Mouse (Mus musculus) embryonic facial prominence, embryonic 10.5 days (tissue): ENCODE data around the gene Tcf7. TPM values are rescaled to one million over a fixed set of nuclear protein-coding genes. Genes with fewer than 3 reads are reported as not detected.
"Not testable (repeated sequence)": the region's sequence is repeated elsewhere in the genome, so short reads cannot be mapped to it uniquely, and the experiment has no call there.

Experiments
- DNase-seq: peaks from one replicate; pipeline ENCODE4 v3.0.0-alpha.2; 2017; ENCODE audit warnings: low spot score
- H3K27ac ChIP-seq: fragments of 300-500 bp; sonication (generic); replicated peaks from 2 replicates; pipeline ENCODE4 v1.5.1; 2016; ENCODE audit warnings: mild to moderate bottlenecking
- H3K27me3 ChIP-seq: fragments of 300-500 bp; sonication (generic); replicated peaks from 2 replicates; pipeline ENCODE4 v1.6.1; 2016; ENCODE audit warnings: low read depth, mild to moderate bottlenecking; ENCODE audit not compliant: poor library complexity, severe bottlenecking
- H3K36me3 ChIP-seq: fragments of 300-500 bp; sonication (generic); replicated peaks from 2 replicates; pipeline ENCODE4 v1.6.1; 2016; ENCODE audit warnings: mild to moderate bottlenecking, moderate library complexity
- H3K4me1 ChIP-seq: fragments of 300-500 bp; sonication (generic); 2 replicates; pipeline ENCODE4 v1.6.1; 2016
- H3K4me3 ChIP-seq: fragments of 300-500 bp; sonication (generic); 2 replicates; pipeline ENCODE4 v1.5.1; 2016; ENCODE audit warnings: mild to moderate bottlenecking, moderate library complexity
- H3K9me3 ChIP-seq: fragments of 300-500 bp; sonication (generic); 2 replicates; pipeline ENCODE4 v1.6.1; 2016; ENCODE audit warnings: mild to moderate bottlenecking
- WGBS: fragments of 180-500 bp; shearing (Covaris S2); methylation state at CpG from one replicate; pipeline ENCODE4 v1.1.7; 2016; 5-methylcytosine and 5-hydroxymethylcytosine counted together
- polyA plus RNA-seq: library from polyadenylated mRNA; unstranded; fragments of >200 nt; fragmentation: Nextera tagmentation; extraction: Ambion mirVana; gene quantifications from 2 replicates; pipeline ENCODE4 v1.2.1, GENCODE M21; 2016

Tcf7 gene
- polyA plus RNA-seq, 1 experiment from 2014 or later: 11.3 TPM

- Histone ChIP-seq H3K27me3 (0 out of 2 replicates have a peak, but pooled peaks cover 10% of the 10 kb centered on the region), H3K9me3 (no peaks in the 10 kb centered on the region), H3K27ac (no peak overlapping the region), H3K4me3 (no peak overlapping the region), H3K36me3 (no peaks in the 10 kb centered on the region), H3K4me1 (peaks cover 26% of the 10 kb centered on the region)
- WGBS: 81% methylated on average over 7 of the region's 7 CpGs
- DNase-seq: no peak
These were observed 53.9 kb downstream of the Tcf7 start for GRCm38 (mm10) chr11:52228722-52229448.

GRCm38 (mm10) chr11:52227466-52228226 is 55.2 kb downstream of the Tcf7 start:
- Histone ChIP-seq H3K4me1 (peaks cover 17% of the 10 kb centered on the region), H3K4me3 (no peak overlapping the region), H3K36me3 (no peaks in the 10 kb centered on the region), H3K9me3 (no peaks in the 10 kb centered on the region), H3K27ac (no peak overlapping the region), H3K27me3 (0 out of 2 replicates have a peak, but pooled peaks cover 10% of the 10 kb centered on the region)
- no peak for DNase-seq
- WGBS: 76% methylated on average over 13 of the region's 13 CpGs

- H3K4me1 ChIP-seq: peaks cover 17% of the 10 kb centered on the region
- 0 out of 2 replicates have a peak, but pooled peaks cover 10% of the 10 kb centered on the region for H3K27me3 ChIP-seq
- no peak overlapping the region for H3K27ac ChIP-seq
- no peaks in the 10 kb centered on the region for H3K9me3 ChIP-seq
- no peak overlapping the region for H3K4me3 ChIP-seq
- DNase-seq: no peak
- H3K36me3 ChIP-seq: no peaks in the 10 kb centered on the region
- 73% methylated on average over 3 of the region's 3 CpGs for WGBS
These were observed 55.8 kb downstream of the Tcf7 start for GRCm38 (mm10) chr11:52227053-52227452.

- 0 out of 2 replicates have a peak, but pooled peaks cover 10% of the 10 kb centered on the region for H3K27me3 ChIP-seq
- no peak overlapping the region for H3K4me3 ChIP-seq
- peaks cover 16% of the 10 kb centered on the region for H3K4me1 ChIP-seq
- DNase-seq: no peak
- H3K9me3 ChIP-seq: no peaks in the 10 kb centered on the region
- H3K27ac ChIP-seq: no peak overlapping the region
- WGBS: 58% methylated on average over 3 of the region's 3 CpGs
- H3K36me3 ChIP-seq: no peaks in the 10 kb centered on the region
These were observed 56.7 kb downstream of the Tcf7 start for GRCm38 (mm10) chr11:52225986-52226599.

GRCm38 (mm10) chr11:52223968-52224682 is 58.7 kb downstream of the Tcf7 start:
- Histone ChIP-seq H3K36me3 (no peaks in the 10 kb centered on the region), H3K4me3 (no peak overlapping the region), H3K4me1 (0 out of 2 replicates have a peak, but pooled peaks cover 8% of the 10 kb centered on the region), H3K9me3 (no peaks in the 10 kb centered on the region), H3K27me3 (0 out of 2 replicates have a peak, but pooled peaks cover 10% of the 10 kb centered on the region), H3K27ac (no peak overlapping the region; the same call in 1 of the 2 replicates)
- WGBS: 14% methylated on average over 19 of the region's 19 CpGs
- peak; percentile 55 for DNase-seq

DNA sequence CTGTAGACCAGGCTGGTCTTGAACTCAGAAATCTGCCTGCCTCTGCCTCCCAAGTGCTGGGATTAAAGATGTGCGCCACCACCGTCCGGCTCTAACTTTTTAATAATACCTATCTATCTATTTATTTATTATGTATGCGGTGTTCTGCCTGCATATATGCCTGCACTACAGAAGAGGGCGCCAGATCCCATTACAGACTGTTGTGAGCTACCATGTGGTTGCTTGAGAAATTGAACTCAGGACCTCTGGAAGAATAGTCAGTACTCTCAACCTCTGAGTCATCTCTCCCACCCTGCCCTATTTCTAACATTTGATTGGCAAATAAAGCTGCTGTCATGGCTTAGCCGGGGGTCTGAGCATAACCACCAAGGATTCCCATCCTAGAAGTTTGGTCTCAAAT is 59.9 kb downstream of the Tcf7 start:
- Histone ChIP-seq H3K36me3 (no peaks in the 10 kb centered on the region), H3K27ac (no peak overlapping the region), H3K27me3 (0 out of 2 replicates have a peak, but pooled peaks cover 10% of the 10 kb centered on the region), H3K9me3 (no peaks in the 10 kb centered on the region), H3K4me3 (no peak overlapping the region), H3K4me1 (0 out of 2 replicates have a peak, but pooled peaks cover 8% of the 10 kb centered on the region)
- WGBS: 74% methylated on average over 6 of the region's 6 CpGs
- no peak for DNase-seq

DNA sequence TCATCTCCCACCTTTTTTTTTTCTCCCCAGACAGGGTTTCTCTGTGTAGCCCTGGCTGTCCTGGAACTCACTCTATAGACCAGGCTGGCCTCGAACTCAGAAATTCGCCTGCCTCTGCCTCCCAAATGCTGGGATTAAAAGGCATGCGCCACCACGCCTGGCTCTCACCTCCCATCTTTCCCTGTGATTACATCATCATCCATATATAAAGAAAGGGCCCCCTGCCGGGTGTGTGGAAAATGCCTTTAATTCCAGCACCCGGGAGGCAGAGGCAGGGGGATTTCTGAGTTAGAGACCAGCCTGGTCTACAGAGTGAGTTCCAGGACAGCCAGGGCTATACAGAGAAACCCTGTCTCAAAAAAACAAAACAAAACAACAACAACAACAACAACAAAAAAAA is 60.9 kb downstream of the Tcf7 start:
- 88% methylated on average over 6 of the region's 6 CpGs for WGBS

DNA sequence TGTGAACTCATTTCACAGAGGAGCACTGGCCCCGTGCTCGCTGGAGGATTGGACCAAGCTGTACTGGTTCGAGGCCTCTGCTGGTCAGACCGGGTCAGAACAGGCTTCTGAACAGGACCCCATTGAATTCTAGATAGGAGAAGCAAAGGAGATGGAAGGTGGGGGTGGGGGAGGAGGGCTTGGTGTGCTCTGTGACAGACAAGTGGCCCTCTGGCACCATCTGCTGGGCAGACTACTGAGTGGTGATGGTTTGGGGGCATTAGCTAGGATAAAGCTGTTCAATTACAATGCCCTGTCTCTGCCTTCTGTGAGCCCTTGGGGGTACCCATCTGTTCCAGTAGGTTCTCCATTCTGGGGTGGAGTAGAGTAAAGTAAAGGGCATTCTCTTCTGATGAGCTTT is 62.5 kb downstream of the Tcf7 start:
- 8% methylated on average over 4 of the region's 4 CpGs for WGBS
- H3K4me3 ChIP-seq: 0 out of 2 replicates have a peak overlapping the region, but pooled peaks have one; percentile 11
- H3K27ac ChIP-seq: no peak overlapping the region

More for the DNA sequence above, 60.9 kb downstream of the Tcf7 start:
- not testable (repeated sequence) for H3K27ac ChIP-seq, H3K4me3 ChIP-seq, DNase-seq, H3K4me1 ChIP-seq, H3K36me3 ChIP-seq, H3K9me3 ChIP-seq
- H3K27me3 ChIP-seq: 0 out of 2 replicates have a peak, but pooled peaks cover 10% of the 10 kb centered on the region

DNA sequence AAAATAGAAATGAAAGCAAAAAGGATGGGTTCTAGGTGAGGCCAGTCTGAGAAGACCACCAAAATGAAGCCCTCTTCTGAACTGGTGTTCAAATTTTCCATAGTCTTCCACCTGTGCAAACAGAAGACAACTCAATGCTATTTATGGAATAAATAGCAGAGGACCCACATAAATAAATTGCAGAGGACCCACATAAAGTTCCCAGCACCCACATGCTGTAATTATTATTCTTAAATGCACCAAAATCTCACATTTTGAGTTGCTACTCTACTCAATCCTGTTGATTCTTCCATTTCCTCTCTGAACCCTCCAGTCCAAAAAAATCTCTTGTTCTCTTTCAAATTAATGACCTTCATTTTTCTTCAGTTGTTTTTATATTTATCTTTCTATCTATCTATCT is 68.9 kb downstream of the Tcf7 start, which contains the start of gene Olfr1371:
Olfr1371 (minus strand) TSS at position 101 of the 400 bp plus-strand sequence.
- H3K27me3 ChIP-seq: no peaks in the 10 kb centered on the region
- no peaks in the 10 kb centered on the region for H3K36me3 ChIP-seq
- H3K27ac ChIP-seq: no peak within 1 kb of the TSS
- DNase-seq: no peak
- H3K4me3 ChIP-seq: no peak within 1 kb of the TSS
- no peaks in the 10 kb centered on the region for H3K9me3 ChIP-seq
- H3K4me1 ChIP-seq: no peaks in the 10 kb centered on the region

More for the DNA sequence above, 62.5 kb downstream of the Tcf7 start:
- Histone ChIP-seq H3K4me1 (0 out of 2 replicates have a peak, but pooled peaks cover 3% of the 10 kb centered on the region), H3K9me3 (no peaks in the 10 kb centered on the region), H3K36me3 (no peaks in the 10 kb centered on the region), H3K27me3 (0 out of 2 replicates have a peak, but pooled peaks cover 10% of the 10 kb centered on the region)
- DNase-seq: peak; percentile 79
